10 mouse cellular contexts compared by ENCODE assay signal in genomic region chr1:51979048-51979447, GRCm38 (mm10).
"Had no signal": no experiment of that assay in that cellular context is flagged by ENCODE, and none has a peak within 500 bp of the region (broad histone marks: within the 10 kb centered on the region; RNA-seq: fewer than 3 reads in every experiment).

No protein-coding gene starts in this region.

- H3K4me3 ChIP-seq: left cerebral cortex, adult 2 months; limb, embryonic 15.5 days; liver, embryonic 13.5 days; midbrain, embryonic 13.5 days; neural tube, embryonic 12.5 days had no signal

- H3K9ac ChIP-seq: limb, embryonic 15.5 days; liver, embryonic 13.5 days; midbrain, embryonic 13.5 days; neural tube, embryonic 12.5 days had no signal

- H3K27me3 ChIP-seq: limb, embryonic 15.5 days; liver, embryonic 13.5 days; midbrain, embryonic 13.5 days; neural tube, embryonic 12.5 days had no signal

- ATAC-seq: midbrain, embryonic 13.5 days had no signal

- H3K4me2 ChIP-seq: limb, embryonic 15.5 days; liver, embryonic 13.5 days; midbrain, embryonic 13.5 days; neural tube, embryonic 12.5 days had no signal

- H3K9me3 ChIP-seq: limb, embryonic 15.5 days; liver, embryonic 13.5 days; midbrain, embryonic 13.5 days; neural tube, embryonic 12.5 days had no signal

- H3K27ac ChIP-seq: kidney, postnatal 0 days; left cerebral cortex, adult 2 months; limb, embryonic 15.5 days; liver, embryonic 13.5 days; midbrain, embryonic 13.5 days; neural tube, embryonic 12.5 days had no signal

- H3K4me1 ChIP-seq: limb, embryonic 15.5 days; liver, embryonic 13.5 days; midbrain, embryonic 13.5 days; neural tube, embryonic 12.5 days had no signal

- H3K36me3 ChIP-seq: limb, embryonic 15.5 days; liver, embryonic 13.5 days; midbrain, embryonic 13.5 days; neural tube, embryonic 12.5 days had no signal

- DNase-seq: kidney, postnatal 36 days; liver, embryonic 13.5 days; lung, adult 18-20 months; thymus, adult 18-20 months; thymus, postnatal 14 days had no signal
